Mouse (Mus musculus) kidney, adult 11 months (tissue): ENCODE results near the gene Psmb5.

Experiments used
- DNase-seq: peaks from one replicate; pipeline ENCODE4 v3.0.0; 2022

The Psmb5 gene

GRCm38 (mm10) chr14:54583681-54584338 lies 34.0 kb downstream of the Psmb5 start:
- no peak for DNase-seq

GRCm38 (mm10) chr14:54582536-54582935 lies 35.3 kb downstream of the Psmb5 start:
- no peak for DNase-seq

- no peak for DNase-seq
These were observed 38.2 kb downstream of the Psmb5 start for GRCm38 (mm10) chr14:54579638-54580037.

- no peak for DNase-seq
These were observed 39.8 kb downstream of the Psmb5 start for GRCm38 (mm10) chr14:54578063-54578462.

GRCm38 (mm10) chr14:54577089-54577982 lies 40.5 kb downstream of the Psmb5 start, which contains the start of gene Ajuba:
Gene Ajuba (minus strand): TSS chr14:54577558.
- peak; percentile 91 for DNase-seq

- DNase-seq, result peak; percentile 44
These were observed 41.4 kb downstream of the Psmb5 start for GRCm38 (mm10) chr14:54576241-54577088.

GRCm38 (mm10) chr14:54575631-54576030 lies 42.2 kb downstream of the Psmb5 start:
- DNase-seq, result peak; percentile 86

GRCm38 (mm10) chr14:54575031-54575430 lies 42.8 kb downstream of the Psmb5 start:
- no peak for DNase-seq

GRCm38 (mm10) chr14:54574253-54574652 lies 43.6 kb downstream of the Psmb5 start:
- no peak for DNase-seq

- peak; percentile 87 for DNase-seq
These were observed 44.8 kb downstream of the Psmb5 start for GRCm38 (mm10) chr14:54572790-54573736.

GRCm38 (mm10) chr14:54572122-54572521 lies 45.7 kb downstream of the Psmb5 start:
- DNase-seq, result no peak

- DNase-seq, result no peak
These were observed 48.1 kb downstream of the Psmb5 start for GRCm38 (mm10) chr14:54569451-54570392.

GRCm38 (mm10) chr14:54568694-54569414 lies 49.0 kb downstream of the Psmb5 start:
- DNase-seq, result peak; percentile 68
